Mouse (Mus musculus) embryo, embryonic 11 days (tissue): ENCODE measurements around the gene Vps37d.

Experiments
- DNase-seq: peaks from one replicate; pipeline ENCODE4 v3.0.0-alpha.2; 2015

Gene Vps37d

GRCm38 (mm10) chr5:135077564-135078481 lies at the start of gene Vps37d:
TSS of gene Vps37d (minus strand) at chr5:135078266.
- DNase-seq: peak; percentile 94

- DNase-seq: no peak
Measured at GRCm38 (mm10) chr5:135127669-135128068, 49.6 kb upstream of the Vps37d start.

GRCm38 (mm10) chr5:135126121-135126520 lies 48.1 kb upstream of the Vps37d start:
- DNase-seq: no peak

GRCm38 (mm10) chr5:135120753-135121152 lies 42.7 kb upstream of the Vps37d start:
- peak; percentile 6 for DNase-seq

GRCm38 (mm10) chr5:135118589-135119081 lies 40.6 kb upstream of the Vps37d start:
- peak; percentile 69 for DNase-seq

GRCm38 (mm10) chr5:135115241-135115640 lies 37.2 kb upstream of the Vps37d start:
- no peak for DNase-seq

GRCm38 (mm10) chr5:135113782-135114181 lies 35.7 kb upstream of the Vps37d start:
- no peak for DNase-seq

- no peak for DNase-seq
Measured at GRCm38 (mm10) chr5:135109976-135110375, 31.9 kb upstream of the Vps37d start.

GRCm38 (mm10) chr5:135109426-135109825 lies 31.4 kb upstream of the Vps37d start:
- no peak for DNase-seq

GRCm38 (mm10) chr5:135109017-135109416 lies 31.0 kb upstream of the Vps37d start:
- DNase-seq: no peak

- DNase-seq: peak; percentile 77
Measured at GRCm38 (mm10) chr5:135107521-135108501, 29.7 kb upstream of the Vps37d start.

- peak; percentile 97 for DNase-seq
Measured at GRCm38 (mm10) chr5:135106758-135107256, 28.7 kb upstream of the Vps37d start.

GRCm38 (mm10) chr5:135103999-135104660 lies 26.1 kb upstream of the Vps37d start:
- peak; percentile 16 for DNase-seq

GRCm38 (mm10) chr5:135100981-135101380 lies 22.9 kb upstream of the Vps37d start:
- no peak for DNase-seq

GRCm38 (mm10) chr5:135089653-135090052 lies 11.6 kb upstream of the Vps37d start, which contains the start of gene Mlxipl:
TSS of gene Mlxipl (plus strand) at chr5:135089890.
- peak; percentile 49 for DNase-seq

- DNase-seq: peak; percentile 31
Measured at GRCm38 (mm10) chr5:135086871-135087270, 8.8 kb upstream of the Vps37d start.

- DNase-seq: no peak
Measured at GRCm38 (mm10) chr5:135080539-135080938, 2.5 kb upstream of the Vps37d start.

GRCm38 (mm10) chr5:135079578-135079977 lies 1.5 kb upstream of the Vps37d start:
- DNase-seq: no peak

- DNase-seq: no peak
Measured at GRCm38 (mm10) chr5:135078482-135078810, 380 bp upstream of the Vps37d start.

- peak; percentile 65 for DNase-seq
Measured at GRCm38 (mm10) chr5:135076931-135077505, 1.0 kb downstream of the Vps37d start.

- DNase-seq: no peak
Measured at GRCm38 (mm10) chr5:135076368-135076767, 1.7 kb downstream of the Vps37d start.

GRCm38 (mm10) chr5:135075655-135076054 lies 2.4 kb downstream of the Vps37d start:
- DNase-seq: peak; percentile 12
